Mouse (Mus musculus) c-Kit-positive CD71-positive TER-119-positive erythroid progenitor cells, embryonic 14.5 days (primary cell): ENCODE results near the gene Apba3.

Experiments used
- DNase-seq: peaks from one replicate; pipeline ENCODE4 v3.0.0-alpha.2; 2013; ENCODE audit warnings: low spot score

Apba3 gene

GRCm38 (mm10) chr10:81290698-81291460 is 24.1 kb downstream of the Apba3 start:
- DNase-seq, result no peak

GRCm38 (mm10) chr10:81291511-81292104 is 24.8 kb downstream of the Apba3 start, which contains the start of gene Tjp3:
Gene Tjp3, minus strand, starts transcription at chr10:81291581.
- no peak for DNase-seq

DNA sequence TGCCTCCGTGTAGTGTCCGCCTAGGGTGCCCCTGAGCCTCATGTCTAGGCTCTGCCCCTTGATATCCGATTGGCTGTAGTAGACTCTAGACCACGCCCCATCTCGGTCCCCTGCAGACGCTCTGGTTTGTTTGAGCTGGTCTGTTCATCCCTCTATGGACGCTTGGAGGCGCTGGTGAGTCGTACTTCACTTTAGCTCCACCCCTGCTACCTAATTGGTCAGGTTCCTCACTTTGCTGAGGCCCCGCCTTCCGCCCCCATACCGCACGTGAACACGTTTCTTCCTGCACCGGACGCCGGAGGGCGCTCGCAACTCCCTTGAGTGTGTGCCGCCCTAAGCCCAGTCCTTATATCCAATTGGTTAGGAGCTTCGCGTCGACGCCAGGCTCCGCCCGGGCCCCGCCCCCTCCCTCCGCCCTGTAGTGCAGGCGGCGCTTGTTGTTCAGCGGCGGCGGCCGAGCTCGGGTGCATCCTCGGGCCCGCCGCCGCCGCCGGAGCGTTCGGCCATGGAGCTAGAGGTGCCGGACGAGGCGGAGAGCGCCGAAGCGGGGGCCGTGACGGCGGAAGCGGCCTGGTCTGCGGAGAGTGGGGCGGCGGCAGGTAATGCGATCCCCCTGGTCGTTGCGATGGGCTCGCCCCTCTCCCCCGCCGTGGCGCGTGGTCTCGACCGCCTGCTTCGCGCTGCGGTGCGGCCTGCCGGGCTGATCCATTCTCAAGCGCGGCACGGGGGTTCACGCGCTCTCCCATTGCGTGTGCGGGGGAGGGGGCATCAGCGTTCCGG is 26.0 kb downstream of the Apba3 start, which contains the start of gene Pip5k1c:
Gene Pip5k1c, plus strand, starts transcription at position 410 of the 780 bp plus-strand sequence.
- DNase-seq, result peak; percentile 100

GRCm38 (mm10) chr10:81293334-81294030 is 26.7 kb downstream of the Apba3 start:
- no peak for DNase-seq

DNA sequence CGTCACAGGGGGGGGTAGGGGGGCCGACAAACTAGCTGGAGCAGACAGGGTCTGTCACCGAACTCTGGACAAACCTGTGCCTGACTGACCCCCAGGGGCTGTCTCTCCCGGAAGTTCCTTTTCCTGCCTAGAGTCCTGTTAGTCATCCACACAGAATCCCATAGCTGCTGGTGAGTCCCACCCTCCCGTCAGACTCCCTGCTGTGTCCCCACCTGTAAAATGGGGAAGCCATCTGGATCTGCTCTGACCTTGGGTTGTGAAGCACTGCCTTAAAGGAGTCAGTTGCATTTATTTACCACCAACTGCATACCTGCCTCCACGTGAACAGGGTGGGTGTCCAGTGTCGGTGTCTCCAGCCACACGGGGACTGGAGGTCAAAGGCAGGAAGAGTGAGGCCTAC is 27.7 kb downstream of the Apba3 start:
- DNase-seq, result no peak

- no peak for DNase-seq
Measured at GRCm38 (mm10) chr10:81295185-81295584, 28.4 kb downstream of the Apba3 start.

DNA sequence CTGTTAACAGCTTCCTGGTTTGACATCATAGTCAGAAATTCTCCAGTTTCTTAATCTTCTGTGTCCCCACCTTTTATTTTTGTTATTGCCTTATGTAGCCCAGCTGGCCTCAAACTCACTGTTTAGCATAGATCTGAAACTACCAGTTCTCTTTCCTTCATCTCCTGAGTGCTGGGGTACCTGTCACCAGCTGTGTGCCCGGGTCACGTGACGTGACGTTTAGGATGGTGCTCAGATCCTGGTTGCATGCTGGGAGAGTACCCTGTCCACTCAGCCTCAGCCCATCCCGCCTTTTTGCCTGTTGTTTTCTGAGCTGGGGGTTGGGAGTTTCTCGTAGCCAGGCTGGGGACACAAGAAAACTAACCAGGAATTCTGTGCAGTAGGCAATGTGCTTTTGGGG is 30.5 kb downstream of the Apba3 start:
- no peak for DNase-seq

DNA sequence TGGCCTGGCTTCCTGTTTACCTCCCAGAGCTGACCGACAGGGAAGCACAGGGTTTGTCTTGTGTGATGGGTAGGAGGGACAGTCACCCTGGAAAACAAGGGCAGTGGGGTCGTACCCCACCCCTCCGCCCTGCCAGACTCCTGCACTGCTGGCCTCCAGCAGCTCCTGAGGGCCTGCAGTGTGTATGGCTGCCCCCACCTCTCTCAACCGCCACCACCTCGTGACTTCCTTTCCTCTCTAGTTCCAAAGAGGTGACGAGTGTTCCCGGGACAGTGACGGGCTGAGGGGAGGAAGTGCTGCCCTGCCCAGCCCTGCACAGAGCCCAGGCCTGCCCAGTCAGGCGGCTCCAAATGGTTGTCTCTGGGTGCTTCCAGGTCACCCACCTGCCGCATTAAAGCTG is 31.1 kb downstream of the Apba3 start:
- DNase-seq, result no peak

GRCm38 (mm10) chr10:81298369-81299100 is 31.8 kb downstream of the Apba3 start:
- DNase-seq, result no peak

DNA sequence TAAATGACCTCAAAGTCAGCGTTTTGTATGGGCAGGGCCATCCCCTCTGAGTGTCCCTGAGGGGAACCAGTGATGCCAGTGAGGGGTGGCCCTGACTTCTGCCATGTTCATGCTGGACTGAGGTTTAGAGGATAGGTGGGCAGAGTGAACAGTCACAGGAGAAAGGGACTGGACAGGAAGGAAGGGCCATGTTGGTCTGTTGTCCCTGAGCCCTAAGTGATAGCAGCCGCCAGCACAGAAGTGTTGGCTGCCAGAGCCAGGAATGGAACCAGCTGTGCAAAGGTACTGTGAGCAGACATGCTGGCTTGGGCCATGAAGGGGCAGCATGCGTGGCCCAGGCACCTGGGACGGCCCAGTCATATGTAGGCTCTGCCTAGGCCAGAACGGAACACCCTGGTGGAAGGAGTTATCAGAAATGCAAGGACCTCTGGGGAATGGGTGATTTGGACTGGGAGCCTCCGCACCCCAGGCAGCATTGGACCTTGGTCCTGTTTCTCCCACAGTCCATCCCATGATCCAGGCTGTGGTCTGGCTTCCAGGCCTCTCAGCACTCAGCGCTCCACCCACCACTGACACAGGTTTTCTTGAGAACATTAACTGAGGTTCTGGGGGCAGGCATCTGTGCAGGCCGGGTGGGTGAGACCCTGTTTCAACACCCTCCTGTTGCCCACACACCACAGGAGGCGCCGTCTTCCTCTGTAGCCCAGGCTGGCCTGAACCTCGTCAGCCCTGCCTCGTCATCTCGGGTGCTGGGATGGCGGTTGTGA is 33.0 kb downstream of the Apba3 start:
- DNase-seq, result no peak

- DNase-seq, result no peak
Measured at GRCm38 (mm10) chr10:81300352-81300907, 33.7 kb downstream of the Apba3 start.

GRCm38 (mm10) chr10:81301321-81301720 is 34.6 kb downstream of the Apba3 start:
- DNase-seq, result no peak

DNA sequence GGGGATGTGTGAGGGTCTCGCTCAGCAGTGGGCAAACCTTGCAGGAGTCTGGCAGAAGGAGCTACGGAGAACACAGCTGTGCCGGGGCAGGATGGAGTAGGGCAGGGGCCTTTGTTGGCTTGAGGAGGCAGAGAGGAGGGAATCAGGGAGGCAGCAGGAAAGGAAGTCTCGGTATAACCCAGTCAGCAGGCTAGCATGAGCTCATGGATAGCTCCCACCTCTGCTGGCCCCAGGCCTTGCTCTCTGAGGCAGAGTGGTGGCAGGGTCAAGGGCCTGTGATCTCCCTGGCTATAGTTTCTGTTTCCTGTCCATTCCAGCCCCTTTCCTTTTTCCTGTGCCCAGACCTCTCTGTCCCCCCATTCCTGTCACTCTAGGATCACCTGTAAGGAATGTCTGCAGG is 35.5 kb downstream of the Apba3 start:
- DNase-seq, result no peak

GRCm38 (mm10) chr10:81302781-81303218 is 36.0 kb downstream of the Apba3 start:
- DNase-seq, result peak; percentile 46

DNA sequence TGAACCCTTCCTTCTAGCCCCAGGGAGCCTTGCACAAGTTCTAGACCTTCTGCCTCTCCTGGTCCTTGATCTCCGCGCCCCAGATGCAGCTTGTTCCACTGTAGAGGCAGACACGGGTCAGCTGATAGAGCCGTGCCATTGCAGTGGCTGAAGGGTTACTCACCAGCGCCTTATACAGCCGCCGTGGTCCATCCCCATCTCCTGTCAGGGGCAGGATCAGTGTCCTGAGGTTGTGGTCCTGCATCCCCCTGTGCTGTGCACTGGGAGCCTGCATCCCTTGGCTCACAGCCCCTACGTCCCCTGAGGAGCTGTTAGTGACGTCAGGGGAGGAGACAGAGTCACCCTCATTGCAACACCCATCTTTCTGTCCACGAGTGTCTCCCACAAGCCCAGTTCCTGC is 36.5 kb downstream of the Apba3 start:
- no peak for DNase-seq

- DNase-seq, result no peak
Measured at GRCm38 (mm10) chr10:81303761-81304160, 37.0 kb downstream of the Apba3 start.

GRCm38 (mm10) chr10:81304597-81305238 is 38.0 kb downstream of the Apba3 start:
- peak; percentile 59 for DNase-seq

GRCm38 (mm10) chr10:81305663-81306062 is 38.9 kb downstream of the Apba3 start:
- no peak for DNase-seq

DNA sequence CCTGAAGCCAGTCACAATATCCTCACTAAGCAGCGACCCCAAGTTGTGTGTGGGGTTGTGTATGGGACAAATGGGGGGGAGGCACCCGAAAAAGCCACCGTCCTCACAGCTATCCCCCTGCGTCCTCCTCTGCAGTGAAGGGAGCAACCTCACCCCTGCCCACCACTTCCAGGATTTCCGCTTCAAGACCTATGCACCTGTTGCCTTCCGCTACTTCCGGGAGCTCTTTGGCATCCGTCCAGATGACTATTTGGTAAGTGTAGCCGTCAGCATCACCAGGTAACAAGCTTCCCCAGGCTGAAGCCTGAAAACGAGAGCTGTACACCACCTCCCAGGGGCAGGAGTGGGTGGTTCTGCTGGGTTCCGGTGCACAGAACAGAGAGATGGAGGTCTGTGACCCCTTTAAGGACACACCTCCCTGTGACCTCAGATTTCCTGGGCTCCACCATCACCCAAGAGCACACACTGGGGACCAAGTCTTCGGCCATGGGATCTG is 39.5 kb downstream of the Apba3 start:
- no peak for DNase-seq
